In genomic region chr2:120646777-120647176, GRCm38 (mm10) we compare ENCODE assay signal across 16 mouse cellular contexts. TPM values are rescaled to one million over a fixed set of nuclear protein-coding genes. Genes with fewer than 3 reads are reported as not detected.
DNase-seq lines count a peak whose midpoint lies in the region; ATAC-seq and TF ChIP-seq lines count a peak whose summit lies in the region.
"Had no signal": no experiment of that assay in that cellular context is flagged by ENCODE, and none has a peak within 500 bp of the region (broad histone marks: within the 10 kb centered on the region; RNA-seq: fewer than 3 reads in every experiment).

No protein-coding gene starts in this region.

- no peak overlapping the region for H3K9ac ChIP-seq in MEL (ENCODE audit: control insufficient read depth, low read depth, low read length, poor library complexity, severe bottlenecking)
- no peak overlapping the region for H3K9ac ChIP-seq in lung, embryonic 16.5 days (ENCODE audit: low read length)
- no peak overlapping the region for H3K9ac ChIP-seq in midbrain, embryonic 14.5 days (replicated peaks; ENCODE audit: low read length)
- H3K9ac ChIP-seq: forebrain, embryonic 15.5 days; heart, embryonic 13.5 days; hindbrain, embryonic 15.5 days; limb, embryonic 12.5 days had no signal

- no peak overlapping the region for H3K4me3 ChIP-seq in heart, embryonic 10.5 days
- no peak overlapping the region for H3K4me3 ChIP-seq in MEL (ENCODE audit: control insufficient read depth in 1 of 2, insufficient read depth in 1 of 2, low read depth in 2 of 2, low read length in 2 of 2)
- no peak overlapping the region for H3K4me3 ChIP-seq in lung, embryonic 16.5 days (ENCODE audit: low read length)
- H3K4me3 ChIP-seq in midbrain, embryonic 14.5 days (replicated peaks; ENCODE audit: low read depth, low read length): no peak overlapping the region
- H3K4me3 ChIP-seq: forebrain, embryonic 15.5 days; heart, embryonic 13.5 days; hindbrain, embryonic 15.5 days; limb, embryonic 12.5 days had no signal

- ATAC-seq in lung, embryonic 16.5 days (ENCODE audit: low read depth): peak; percentile 82
- ATAC-seq in midbrain, embryonic 14.5 days (ENCODE audit: low FRiP score, low TSS enrichment): no peak
- ATAC-seq: forebrain, embryonic 15.5 days had no signal

- no peak for TF ChIP-seq CTCF in MEL (IDR thresholded peaks at IDR 0.05 in 2 of 3, conservative IDR thresholded peaks at IDR 0.05 in 1 of 3; ENCODE audit: control insufficient read depth in 1 of 3, insufficient read depth in 1 of 3, low read depth in 2 of 3, low read length in 3 of 3, poor library complexity in 1 of 3, severe bottlenecking in 1 of 3)

- WGBS in heart, embryonic 10.5 days: 77% methylated on average over 4 of the region's 4 CpGs
- WGBS in lung, embryonic 16.5 days: 47% methylated on average over 4 of the region's 4 CpGs
- 60% methylated on average over 4 of the region's 4 CpGs for WGBS in midbrain, embryonic 14.5 days

- peak; percentile 95 for DNase-seq in heart, adult 11 months
- DNase-seq in heart, embryonic 10.5 days (ENCODE audit: low spot score): no peak
- DNase-seq in MEL (ENCODE audit: low read depth, low spot score): peak; percentile 62
- DNase-seq in gastrocnemius, adult 8-10 months (ENCODE audit: low spot score in 2 of 2): peak; percentile 8 to 28
- DNase-seq in cerebellum, adult 8-10 months: no peak
- no peak for DNase-seq in thymus, postnatal 36 days
- DNase-seq in midbrain, embryonic 14.5 days: no peak
- DNase-seq: cerebellum, postnatal 10 days; thymus, adult 2 months had no signal

- H3K27ac ChIP-seq in heart, embryonic 10.5 days: no peak overlapping the region
- H3K27ac ChIP-seq in MEL (ENCODE audit: control insufficient read depth, low read depth, low read length): no peak overlapping the region
- peak overlapping the region; percentile 73 for H3K27ac ChIP-seq in lung, embryonic 16.5 days (ENCODE audit: low read length)
- no peak overlapping the region for H3K27ac ChIP-seq in midbrain, embryonic 14.5 days (replicated peaks; ENCODE audit: low read depth, low read length)
- H3K27ac ChIP-seq: forebrain, embryonic 15.5 days; heart, embryonic 13.5 days; hindbrain, embryonic 15.5 days; limb, embryonic 12.5 days; macrophage had no signal

- H3K79me2 ChIP-seq in MEL (ENCODE audit: control insufficient read depth, insufficient read depth, low read length, poor library complexity): no peaks in the 10 kb centered on the region

- no peaks in the 10 kb centered on the region for H3K27me3 ChIP-seq in heart, embryonic 10.5 days (ENCODE audit: insufficient read depth, poor library complexity, severe bottlenecking)
- H3K27me3 ChIP-seq in MEL (ENCODE audit: control insufficient read depth in 1 of 2, insufficient read depth in 2 of 2, low read length in 2 of 2): no peaks in the 10 kb centered on the region; a peak in 1 of 4 replicates
- no peaks in the 10 kb centered on the region for H3K27me3 ChIP-seq in lung, embryonic 16.5 days (ENCODE audit: control insufficient read depth, insufficient read depth, low read depth, low read length)
- no peaks in the 10 kb centered on the region for H3K27me3 ChIP-seq in midbrain, embryonic 14.5 days (ENCODE audit: control insufficient read depth, insufficient read depth, low read length)
- H3K27me3 ChIP-seq: forebrain, embryonic 15.5 days; heart, embryonic 13.5 days; hindbrain, embryonic 15.5 days; limb, embryonic 12.5 days had no signal

- no peak for TF ChIP-seq EP300 in MEL (IDR thresholded peaks at IDR 0.05; ENCODE audit: low read depth in 1 of 2, low read length in 2 of 2)

- H3K9me3 ChIP-seq in heart, embryonic 10.5 days: no peaks in the 10 kb centered on the region
- H3K9me3 ChIP-seq in MEL (replicated peaks; ENCODE audit: insufficient read depth, low read length): no peaks in the 10 kb centered on the region
- H3K9me3 ChIP-seq in lung, embryonic 16.5 days (ENCODE audit: control insufficient read depth, low read length): no peaks in the 10 kb centered on the region
- no peaks in the 10 kb centered on the region for H3K9me3 ChIP-seq in midbrain, embryonic 14.5 days (ENCODE audit: control insufficient read depth, low read length)
- H3K9me3 ChIP-seq: forebrain, embryonic 15.5 days; G1E; heart, embryonic 13.5 days; hindbrain, embryonic 15.5 days; limb, embryonic 12.5 days had no signal

- no peaks in the 10 kb centered on the region for H3K36me3 ChIP-seq in heart, embryonic 10.5 days
- H3K36me3 ChIP-seq in MEL (ENCODE audit: control insufficient read depth in 1 of 2, insufficient read depth in 2 of 2, low read length in 2 of 2): no peaks in the 10 kb centered on the region
- no peaks in the 10 kb centered on the region for H3K36me3 ChIP-seq in lung, embryonic 16.5 days (ENCODE audit: control insufficient read depth, insufficient read depth, low read length)
- H3K36me3 ChIP-seq in midbrain, embryonic 14.5 days (ENCODE audit: control insufficient read depth, insufficient read depth, low read length): no peaks in the 10 kb centered on the region
- H3K36me3 ChIP-seq: forebrain, embryonic 15.5 days; G1E; heart, embryonic 13.5 days; hindbrain, embryonic 15.5 days; limb, embryonic 12.5 days had no signal

- no peak overlapping the region for H3K4me2 ChIP-seq in lung, embryonic 16.5 days (ENCODE audit: low read depth, low read length)
- no peak overlapping the region for H3K4me2 ChIP-seq in midbrain, embryonic 14.5 days (ENCODE audit: low read length)
- H3K4me2 ChIP-seq: forebrain, embryonic 15.5 days; heart, embryonic 13.5 days; hindbrain, embryonic 15.5 days; limb, embryonic 12.5 days had no signal

- TF ChIP-seq POLR2A in MEL (IDR thresholded peaks at IDR 0.05; ENCODE audit: control insufficient read depth in 1 of 2, insufficient read depth in 1 of 2, low read depth in 1 of 2, low read length in 2 of 2, poor library complexity in 1 of 2): no peak

- TF ChIP-seq RAD21 in MEL (IDR thresholded peaks at IDR 0.05; ENCODE audit: low read depth, low read length): no peak

- no peaks in the 10 kb centered on the region for H3K4me1 ChIP-seq in heart, embryonic 10.5 days
- peaks cover 2 to 3% of the 10 kb centered on the region in 2 experiments; a peak in 1 of 4 replicates for H3K4me1 ChIP-seq in MEL (ENCODE audit: control insufficient read depth in 1 of 2, insufficient read depth in 2 of 2, low read length in 2 of 2)
- peaks cover 10% of the 10 kb centered on the region for H3K4me1 ChIP-seq in lung, embryonic 16.5 days (replicated peaks; ENCODE audit: control insufficient read depth, insufficient read depth, low read length)
- no peaks in the 10 kb centered on the region for H3K4me1 ChIP-seq in midbrain, embryonic 14.5 days (ENCODE audit: control insufficient read depth, insufficient read depth, low read length)
- H3K4me1 ChIP-seq: hindbrain, embryonic 15.5 days; limb, embryonic 12.5 days had no signal

TF ChIP-seq in MEL, 35 proteins besides CTCF, POLR2A, EP300 and RAD21:
- TF ChIP-seq POLR2AphosphoS5 (IDR thresholded peaks at IDR 0.05; ENCODE audit: borderline replicate concordance, low read depth, low read length): no peak
- TF ChIP-seq ETS1 (IDR thresholded peaks at IDR 0.05; ENCODE audit: low read depth, low read length): 0 out of 2 replicates have a peak, but pooled peaks have one; percentile 12
- TF ChIP-seq E2F4 (IDR thresholded peaks at IDR 0.05; ENCODE audit: borderline replicate concordance, low read depth, low read length): no peak
- TF ChIP-seq JUND (IDR thresholded peaks at IDR 0.05; ENCODE audit: low read depth, low read length): no peak
- no peak for TF ChIP-seq MYB (IDR thresholded peaks at IDR 0.05; ENCODE audit: low read depth, low read length)
- no peak for TF ChIP-seq TCF12 (IDR thresholded peaks at IDR 0.05; ENCODE audit: low read depth, low read length)
- 0 out of 2 replicates have a peak, but pooled peaks have one; percentile 19 for TF ChIP-seq BHLHE40 (IDR thresholded peaks at IDR 0.05; ENCODE audit: borderline replicate concordance, low read depth, low read length)
- no peak for TF ChIP-seq NELFE (IDR thresholded peaks at IDR 0.05; ENCODE audit: low read depth, low read length)
- TF ChIP-seq USF1 (IDR thresholded peaks at IDR 0.05; ENCODE audit: low read depth, low read length): no peak
- TF ChIP-seq HCFC1 (IDR thresholded peaks at IDR 0.05; ENCODE audit: low read depth, low read length): no peak
- TF ChIP-seq NRF1 (IDR thresholded peaks at IDR 0.05; ENCODE audit: insufficient read depth, low read depth, low read length, poor library complexity, severe bottlenecking): no peak

RNA-seq across cellular contexts. Expression of gene Stard9, which starts 17.9 kb away (rescaled TPM):
- polyA plus RNA-seq in heart, embryonic 10.5 days (2016; fragmentation: Nextera tagmentation; extraction: Ambion mirVana): 1.7 and 2.3 TPM in 2 replicates
- total RNA-seq in MEL (2012; rRNA removed): 0.46 and 0.50 TPM in 2 replicates
- 1 to 10 TPM in 1 of 2 experiments, not detected in 1; 1.1 TPM for polyA plus RNA-seq in MEL (2012; ENCODE audit: insufficient read depth in 1 of 2, insufficient read length in 2 of 2, low read depth in 1 of 2, low replicate concordance in 2 of 2, missing spikeins in 1 of 2)
- total RNA-seq in gastrocnemius, adult 8-10 months (2022): 1 to 10 TPM; 1.7 to 2.5 (median 2.0) TPM
- 10.3 and 14.6 TPM in 2 replicates for polyA plus RNA-seq in lung, embryonic 16.5 days (2015; fragmentation: Nextera tagmentation; extraction: Ambion mirVana)
- 4.7 and 4.8 TPM in 2 replicates for polyA plus RNA-seq in midbrain, embryonic 14.5 days (2014; fragmentation: Nextera tagmentation; extraction: Ambion mirVana)

RNA-seq across cellular contexts. Expression of gene Lrrc57, which starts 37.5 kb away (rescaled TPM):
- 21.0 and 21.3 TPM in 2 replicates for polyA plus RNA-seq in heart, embryonic 10.5 days (2016; fragmentation: Nextera tagmentation; extraction: Ambion mirVana)
- 8.1 and 11.1 TPM in 2 replicates for total RNA-seq in MEL (2012; rRNA removed)
- 10 to 100 TPM in 1 of 2 experiments, not detected in 1; 17.5 TPM for polyA plus RNA-seq in MEL (2012; ENCODE audit: insufficient read depth in 1 of 2, insufficient read length in 2 of 2, low read depth in 1 of 2, low replicate concordance in 2 of 2, missing spikeins in 1 of 2)
- 10 to 100 TPM; 11.6 to 14.0 (median 11.9) TPM for total RNA-seq in gastrocnemius, adult 8-10 months (2022)
- 29.9 and 31.1 TPM in 2 replicates for polyA plus RNA-seq in lung, embryonic 16.5 days (2015; fragmentation: Nextera tagmentation; extraction: Ambion mirVana)
- 25.1 and 26.5 TPM in 2 replicates for polyA plus RNA-seq in midbrain, embryonic 14.5 days (2014; fragmentation: Nextera tagmentation; extraction: Ambion mirVana)

RNA-seq across cellular contexts. Expression of gene Haus2, which starts 37.6 kb away (rescaled TPM):
- 27.4 and 28.5 TPM in 2 replicates for polyA plus RNA-seq in heart, embryonic 10.5 days (2016; fragmentation: Nextera tagmentation; extraction: Ambion mirVana)
- total RNA-seq in MEL (2012; rRNA removed): 15.8 and 16.7 TPM in 2 replicates
- polyA plus RNA-seq in MEL (2012; ENCODE audit: insufficient read depth in 1 of 2, insufficient read length in 2 of 2, low read depth in 1 of 2, low replicate concordance in 2 of 2, missing spikeins in 1 of 2): 10 to 100 TPM in 1 of 2 experiments, not detected in 1; 14.5 TPM
- 1 to 10 TPM; 6.6 to 9.5 (median 7.1) TPM for total RNA-seq in gastrocnemius, adult 8-10 months (2022)
- 21.6 and 23.1 TPM in 2 replicates for polyA plus RNA-seq in lung, embryonic 16.5 days (2015; fragmentation: Nextera tagmentation; extraction: Ambion mirVana)
- polyA plus RNA-seq in midbrain, embryonic 14.5 days (2014; fragmentation: Nextera tagmentation; extraction: Ambion mirVana): 27.4 and 32.6 TPM in 2 replicates

Comparison
In these comparisons a context has a peak if more than half of its experiments do, and no peak if none do; other contexts are left out.
1. DNase-seq: peak in heart, adult 11 months (single experiment), MEL (single experiment) and gastrocnemius, adult 8-10 months (2 of 2); none in heart, embryonic 10.5 days (single experiment), cerebellum, adult 8-10 months (single experiment), thymus, postnatal 36 days (0 of 2) and midbrain, embryonic 14.5 days (single experiment).